Mouse (Mus musculus): ENCODE results near the gene Coa4. TPM values are rescaled to one million over a fixed set of nuclear protein-coding genes. Genes with fewer than 3 reads are reported as not detected.

Coa4 gene
- polyA plus RNA-seq, 2 experiments: 15.5 to 22.3 TPM

GRCm38 (mm10) chr7:100506494-100506893 is 30.4 kb upstream of the Coa4 start:
- Histone ChIP-seq H3K9me3 (ENCODE audit: control insufficient read depth, low read length) (no peaks in the 10 kb centered on the region), H3K27ac (replicated peaks; ENCODE audit: low read depth, low read length) (no peak overlapping the region), H3K4me2 (replicated peaks; ENCODE audit: low read depth, low read length, severe bottlenecking) (no peak overlapping the region), H3K36me3 (ENCODE audit: control insufficient read depth, insufficient read depth, low read length) (no peaks in the 10 kb centered on the region), H3K4me3 (replicated peaks; ENCODE audit: low read length) (no peak overlapping the region), H3K27me3 (ENCODE audit: control insufficient read depth, insufficient read depth, low read length) (no peaks in the 10 kb centered on the region), H3K9ac (ENCODE audit: low read depth, low read length, severe bottlenecking) (no peak overlapping the region), H3K4me1 (ENCODE audit: control insufficient read depth, insufficient read depth, low read length) (no peaks in the 10 kb centered on the region)
- 65% methylated on average over 4 of the region's 4 CpGs for WGBS
- ATAC-seq (ENCODE audit: low FRiP score, low read depth): no peak
- no peak for DNase-seq (ENCODE audit: low spot score)
- TF ChIP-seq POLR2A (IDR thresholded peaks at IDR 0.05; ENCODE audit: borderline replicate concordance, extremely low read depth, insufficient read depth, insufficient read length): no peak

- Histone ChIP-seq H3K36me3 (ENCODE audit: control insufficient read depth, insufficient read depth, low read length) (no peaks in the 10 kb centered on the region), H3K9me3 (ENCODE audit: control insufficient read depth, low read length) (no peaks in the 10 kb centered on the region), H3K4me1 (ENCODE audit: control insufficient read depth, insufficient read depth, low read length) (no peaks in the 10 kb centered on the region), H3K27me3 (ENCODE audit: control insufficient read depth, insufficient read depth, low read length) (no peaks in the 10 kb centered on the region), H3K4me3 (replicated peaks; ENCODE audit: low read length) (no peak overlapping the region), H3K27ac (replicated peaks; ENCODE audit: low read depth, low read length) (no peak overlapping the region), H3K4me2 (replicated peaks; ENCODE audit: low read depth, low read length, severe bottlenecking) (no peak overlapping the region), H3K9ac (ENCODE audit: low read depth, low read length, severe bottlenecking) (no peak overlapping the region)
- ATAC-seq (ENCODE audit: low FRiP score, low read depth) (no peak), DNase-seq (ENCODE audit: low spot score) (no peak)
- WGBS: 42% methylated on average over 3 of the region's 3 CpGs
- no peak for TF ChIP-seq POLR2A (IDR thresholded peaks at IDR 0.05; ENCODE audit: borderline replicate concordance, extremely low read depth, insufficient read depth, insufficient read length)
Observed at GRCm38 (mm10) chr7:100508670-100509069, 28.2 kb upstream of the Coa4 start.

- TF ChIP-seq POLR2A (IDR thresholded peaks at IDR 0.05; ENCODE audit: borderline replicate concordance, extremely low read depth, insufficient read depth, insufficient read length): no peak
- H3K4me3 ChIP-seq (replicated peaks; ENCODE audit: low read length): no peak overlapping the region
- H3K4me1 ChIP-seq (ENCODE audit: control insufficient read depth, insufficient read depth, low read length): no peaks in the 10 kb centered on the region
- H3K27me3 ChIP-seq (ENCODE audit: control insufficient read depth, insufficient read depth, low read length): no peaks in the 10 kb centered on the region
- 68% methylated on average over 8 of the region's 8 CpGs for WGBS
- no peaks in the 10 kb centered on the region for H3K36me3 ChIP-seq (ENCODE audit: control insufficient read depth, insufficient read depth, low read length)
- H3K4me2 ChIP-seq (replicated peaks; ENCODE audit: low read depth, low read length, severe bottlenecking): no peak overlapping the region
- no peak for DNase-seq (ENCODE audit: low spot score)
- H3K9me3 ChIP-seq (ENCODE audit: control insufficient read depth, low read length): no peaks in the 10 kb centered on the region
- H3K27ac ChIP-seq (replicated peaks; ENCODE audit: low read depth, low read length): no peak overlapping the region
- ATAC-seq (ENCODE audit: low FRiP score, low read depth): no peak
- H3K9ac ChIP-seq (ENCODE audit: low read depth, low read length, severe bottlenecking): no peak overlapping the region
Observed at GRCm38 (mm10) chr7:100511602-100512001, 25.3 kb upstream of the Coa4 start.

- Histone ChIP-seq H3K4me2 (replicated peaks; ENCODE audit: low read depth, low read length, severe bottlenecking) (no peak within 1 kb of the TSS), H3K9me3 (ENCODE audit: control insufficient read depth, low read length) (no peaks in the 10 kb centered on the region), H3K27me3 (ENCODE audit: control insufficient read depth, insufficient read depth, low read length) (no peaks in the 10 kb centered on the region), H3K36me3 (ENCODE audit: control insufficient read depth, insufficient read depth, low read length) (no peaks in the 10 kb centered on the region), H3K4me1 (ENCODE audit: control insufficient read depth, insufficient read depth, low read length) (no peaks in the 10 kb centered on the region), H3K4me3 (replicated peaks; ENCODE audit: low read length) (no peak within 1 kb of the TSS), H3K9ac (ENCODE audit: low read depth, low read length, severe bottlenecking) (no peak within 1 kb of the TSS), H3K27ac (replicated peaks; ENCODE audit: low read depth, low read length) (no peak within 1 kb of the TSS)
- TF ChIP-seq POLR2A (IDR thresholded peaks at IDR 0.05; ENCODE audit: borderline replicate concordance, extremely low read depth, insufficient read depth, insufficient read length): no peak
- ATAC-seq (ENCODE audit: low FRiP score, low read depth) (no peak), DNase-seq (ENCODE audit: low spot score) (no peak)
- 49% methylated on average over 11 of the region's 11 CpGs for WGBS
Observed at GRCm38 (mm10) chr7:100514573-100514972, 22.3 kb upstream of the Coa4 start, which contains the start of gene Dnajb13. Gene Dnajb13 (minus strand): TSS chr7:100514960.

GRCm38 (mm10) chr7:100520204-100520603 is 16.7 kb upstream of the Coa4 start:
- H3K36me3 ChIP-seq (ENCODE audit: control insufficient read depth, insufficient read depth, low read length): no peaks in the 10 kb centered on the region
- H3K4me2 ChIP-seq (replicated peaks; ENCODE audit: low read depth, low read length, severe bottlenecking): no peak overlapping the region
- DNase-seq (ENCODE audit: low spot score): no peak
- no peaks in the 10 kb centered on the region for H3K4me1 ChIP-seq (ENCODE audit: control insufficient read depth, insufficient read depth, low read length)
- no peak for ATAC-seq (ENCODE audit: low FRiP score, low read depth)
- no peak overlapping the region for H3K9ac ChIP-seq (ENCODE audit: low read depth, low read length, severe bottlenecking)
- H3K27me3 ChIP-seq (ENCODE audit: control insufficient read depth, insufficient read depth, low read length): no peaks in the 10 kb centered on the region
- no peaks in the 10 kb centered on the region for H3K9me3 ChIP-seq (ENCODE audit: control insufficient read depth, low read length)
- no peak overlapping the region for H3K27ac ChIP-seq (replicated peaks; ENCODE audit: low read depth, low read length)
- WGBS: 65% methylated on average over 7 of the region's 7 CpGs
- no peak overlapping the region for H3K4me3 ChIP-seq (replicated peaks; ENCODE audit: low read length)
- TF ChIP-seq POLR2A (IDR thresholded peaks at IDR 0.05; ENCODE audit: borderline replicate concordance, extremely low read depth, insufficient read depth, insufficient read length): no peak

All from limb, embryonic 14.5 days (tissue).